Mouse (Mus musculus) cerebellum, adult 11-12 months (tissue): ENCODE data around the gene Egln1.
A peak's percentile ranks its signal among the peaks of the same experiment; 100 is the strongest.

ENCODE experiments used
- DNase-seq: peaks from one replicate; pipeline ENCODE4 v3.0.0; 2022

The Egln1 gene

DNA sequence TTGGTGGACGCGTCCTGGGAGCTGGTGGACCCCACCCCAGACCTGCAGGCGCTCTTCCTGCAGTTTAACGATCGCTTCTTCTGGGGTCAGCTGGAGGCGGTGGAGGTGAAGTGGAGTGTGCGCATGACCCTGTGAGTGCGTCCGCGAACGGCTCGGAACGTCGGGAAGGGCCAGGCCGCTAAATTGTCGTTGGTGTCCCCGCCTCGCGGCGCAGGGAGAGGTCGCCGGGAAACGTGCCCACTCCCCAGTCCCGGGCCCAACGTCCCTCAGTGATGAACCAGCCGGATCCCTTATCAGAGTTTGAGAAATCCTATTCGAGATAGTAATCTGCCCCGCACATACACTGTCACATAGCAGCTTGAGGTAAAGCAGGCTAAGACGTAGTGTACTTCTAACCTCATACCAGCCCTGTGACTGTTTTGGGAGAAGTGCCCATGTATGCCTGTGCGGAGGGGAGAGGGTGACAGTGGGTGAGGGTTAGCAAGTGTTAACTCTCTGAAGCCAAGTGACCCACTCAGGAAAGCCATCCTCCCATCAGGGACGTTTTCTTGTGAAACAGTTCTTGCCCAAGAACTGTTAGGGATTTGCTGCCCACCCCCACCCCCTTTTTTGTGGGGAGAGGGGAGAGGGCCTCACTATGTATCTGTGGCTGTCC is 50.7 kb downstream of the Egln1 start:
- DNase-seq: no peak

DNA sequence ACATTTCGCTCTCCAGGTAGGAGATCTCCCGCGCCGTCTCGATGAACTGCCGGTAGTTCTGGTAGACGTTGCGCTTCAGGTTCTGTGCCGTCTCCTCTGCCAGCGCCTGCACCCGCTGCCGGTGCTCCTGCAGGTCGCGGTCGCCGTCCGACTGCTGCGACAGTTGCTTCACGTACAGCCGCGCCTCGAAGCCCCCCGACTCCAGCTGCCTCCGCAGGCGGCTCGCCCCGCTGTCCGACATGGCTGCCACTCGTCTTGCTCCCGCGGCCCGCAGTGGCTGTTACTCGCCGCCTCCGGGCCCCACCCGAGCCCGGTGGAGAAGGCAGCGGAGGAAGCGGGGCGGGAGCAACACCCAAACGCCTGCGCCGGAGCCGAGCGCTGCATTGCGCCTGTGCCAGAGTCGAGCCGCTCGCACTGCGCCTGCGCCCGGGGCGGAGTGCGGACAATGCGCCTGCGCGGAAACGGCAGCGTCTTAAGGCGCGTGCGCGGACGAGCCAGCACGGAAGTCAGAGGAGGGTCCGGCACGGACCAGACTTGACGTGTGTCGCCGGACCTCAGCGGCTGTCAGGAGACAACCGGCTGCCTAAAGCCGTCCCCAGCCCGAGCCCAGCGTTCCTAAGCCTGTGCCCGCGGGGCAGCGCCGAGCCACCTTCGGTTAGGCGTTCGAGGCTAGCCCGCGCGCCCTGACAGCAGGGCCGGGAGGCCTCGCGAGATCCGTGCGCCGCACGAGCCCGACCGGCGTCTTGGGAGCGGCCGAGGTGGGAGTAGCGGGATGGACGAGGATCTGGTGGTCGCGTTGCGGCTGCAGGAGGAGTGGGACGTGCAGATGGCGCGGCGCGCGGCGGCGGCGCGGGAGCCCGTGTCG is 51.5 kb downstream of the Egln1 start, which contains the start of the genes Exoc8 and Sprtn:
Exoc8 (minus strand) TSS at position 320 of the 865 bp plus-strand sequence.
Sprtn (plus strand) TSS at position 501 of the 865 bp plus-strand sequence.
- DNase-seq: peak; percentile 96

DNA sequence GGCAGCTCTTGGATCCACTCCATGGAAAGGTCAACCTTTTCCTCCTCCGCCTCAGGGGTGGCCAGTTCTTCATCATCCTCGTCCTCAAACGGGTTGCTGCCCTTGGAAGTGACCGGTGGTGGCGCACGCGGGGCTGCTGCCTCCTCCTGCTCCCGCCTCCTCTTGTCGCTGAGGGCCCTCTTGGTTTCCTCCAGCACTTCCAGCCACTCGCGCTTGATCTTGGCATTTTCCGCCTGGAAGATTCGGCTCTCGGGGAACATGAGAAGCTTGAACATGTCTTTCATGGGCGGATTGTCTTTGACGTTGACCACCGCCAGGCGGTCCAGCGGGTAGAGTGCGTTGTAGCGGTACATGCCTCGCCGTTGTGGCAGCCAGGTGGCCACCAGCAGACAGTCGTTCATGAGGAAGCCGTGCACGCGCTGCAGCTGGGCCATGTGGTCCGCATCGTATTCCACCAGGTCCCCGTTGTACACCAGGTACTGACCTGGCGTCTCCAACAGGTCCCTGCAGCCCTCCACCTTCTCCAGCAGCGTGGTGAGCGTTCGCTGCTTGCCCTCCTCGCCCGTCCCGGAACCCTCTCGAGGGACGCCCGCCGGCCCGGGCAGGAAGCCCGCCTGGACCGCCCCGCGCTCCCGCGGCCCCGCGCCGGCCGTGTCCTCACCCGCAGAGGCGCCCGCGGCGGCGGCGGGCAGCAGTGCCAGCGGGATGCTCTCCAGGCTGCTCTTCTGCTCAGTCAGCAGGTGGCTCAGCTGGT is 52.3 kb downstream of the Egln1 start:
- DNase-seq: peak; percentile 84

DNA sequence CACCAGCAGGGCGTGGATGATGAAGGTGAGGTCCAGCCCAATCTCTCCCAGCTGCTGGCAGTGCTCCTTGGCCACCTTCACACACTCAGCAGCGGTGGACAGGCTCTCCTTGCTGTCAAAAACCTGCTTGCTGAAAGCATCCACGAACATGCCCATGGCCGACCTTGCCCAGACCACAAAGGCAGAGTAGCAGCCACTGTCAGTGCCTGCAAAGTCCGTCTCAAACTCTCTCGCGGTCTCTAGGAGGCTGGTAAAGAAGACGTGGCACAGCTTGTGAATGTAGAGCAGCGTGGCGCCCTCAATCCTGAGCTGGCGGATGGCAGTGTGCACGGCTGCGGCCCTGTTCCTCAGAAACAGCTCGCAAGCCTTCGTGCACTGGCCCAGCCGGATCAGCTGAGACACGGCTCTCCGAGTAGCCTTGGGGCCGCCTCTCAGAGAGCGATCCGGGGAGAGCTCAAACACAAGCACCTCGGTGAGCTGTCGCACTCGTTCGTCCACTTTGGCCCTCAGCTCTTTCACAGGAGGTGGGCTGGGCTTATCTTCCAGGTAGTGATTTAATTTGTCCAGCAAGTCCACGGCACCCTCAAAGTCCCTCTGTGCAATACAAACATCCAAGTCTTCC is 53.0 kb downstream of the Egln1 start:
- DNase-seq: peak; percentile 39

DNA sequence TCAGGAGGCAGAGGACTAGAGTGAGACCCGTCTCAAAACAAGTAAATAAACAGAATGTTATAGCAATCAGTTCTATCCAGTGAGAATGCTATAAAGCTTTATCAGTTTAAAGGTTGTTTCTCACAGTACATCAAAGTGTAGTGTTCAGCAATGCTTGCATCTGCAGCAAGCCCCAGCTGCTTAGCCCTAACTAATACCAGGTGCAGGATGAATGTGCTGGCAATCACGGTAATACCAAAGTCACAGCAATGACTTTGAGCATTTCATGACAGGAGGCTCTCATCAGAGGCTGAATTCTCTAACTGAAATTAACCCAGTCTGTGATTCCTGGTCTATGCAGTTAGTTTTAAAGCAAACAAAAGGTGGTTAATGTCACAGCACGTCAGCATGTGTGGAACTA is 56.5 kb downstream of the Egln1 start:
- DNase-seq: no peak

DNA sequence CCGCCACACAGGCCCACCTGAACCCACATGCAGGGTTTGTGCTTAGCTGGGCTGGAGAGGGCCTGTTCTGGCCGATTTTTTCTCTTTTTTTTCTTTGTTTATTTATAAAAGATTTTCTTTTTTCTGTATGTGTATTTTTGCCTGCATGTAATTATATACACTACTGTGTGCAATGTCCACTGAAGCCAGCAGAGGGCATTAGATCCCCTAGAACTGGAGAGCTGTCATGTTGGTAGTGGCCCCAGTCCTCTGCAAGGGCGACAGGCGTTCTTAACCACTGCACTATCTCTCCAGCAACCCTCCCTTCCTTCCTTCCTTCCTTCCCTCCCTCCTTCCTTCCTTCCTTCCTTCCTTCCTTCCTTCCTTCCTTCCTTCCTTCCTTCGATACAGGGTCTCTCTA is 60.7 kb downstream of the Egln1 start:
- no peak for DNase-seq

DNA sequence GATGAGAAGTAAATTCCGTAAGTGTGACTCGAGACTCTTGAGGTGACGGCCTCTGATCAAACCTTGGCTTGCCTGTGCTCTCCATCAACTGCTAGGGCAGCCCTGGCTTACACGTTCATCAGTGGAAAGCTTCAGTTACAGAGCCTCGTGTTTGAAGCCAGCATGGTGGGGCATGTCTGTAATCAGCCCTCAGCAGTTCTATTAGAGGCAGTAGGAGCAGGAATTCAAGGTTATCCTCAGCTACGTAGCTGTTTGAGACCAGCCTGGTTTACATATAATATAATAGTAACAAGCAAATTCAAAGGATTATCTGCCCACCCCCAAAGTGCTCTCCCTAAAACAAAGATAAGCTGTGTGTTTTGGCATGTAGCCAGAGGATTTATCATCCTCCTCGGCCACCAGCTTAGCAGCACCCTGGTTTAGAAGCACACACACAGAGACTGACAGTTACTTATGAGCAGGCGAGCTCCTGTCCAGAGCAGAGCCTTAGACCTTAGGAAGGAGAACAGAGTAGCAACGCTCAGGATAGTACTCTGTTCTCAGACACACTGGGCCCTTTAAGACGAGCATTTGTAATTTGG is 70.1 kb downstream of the Egln1 start:
- no peak for DNase-seq

DNA sequence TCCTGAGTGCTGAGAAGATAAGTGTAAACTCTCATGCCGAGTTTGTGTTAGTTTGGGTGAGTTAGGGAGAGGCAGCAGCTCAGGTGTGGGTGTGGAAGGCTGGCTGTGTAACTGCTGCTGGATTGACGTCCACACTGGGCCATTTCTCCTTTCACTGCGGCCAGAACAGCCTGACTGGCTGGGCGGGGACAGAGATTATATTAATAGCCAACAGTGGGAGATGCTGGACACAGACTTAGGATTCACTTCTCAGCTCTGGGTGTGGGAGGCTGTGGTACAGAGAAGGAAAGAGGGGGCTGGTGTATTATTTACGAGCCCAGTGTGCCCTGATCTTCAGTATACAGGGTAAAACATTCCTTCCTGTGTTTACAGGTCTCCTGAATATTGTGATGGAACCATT is 71.0 kb downstream of the Egln1 start:
- no peak for DNase-seq

DNA sequence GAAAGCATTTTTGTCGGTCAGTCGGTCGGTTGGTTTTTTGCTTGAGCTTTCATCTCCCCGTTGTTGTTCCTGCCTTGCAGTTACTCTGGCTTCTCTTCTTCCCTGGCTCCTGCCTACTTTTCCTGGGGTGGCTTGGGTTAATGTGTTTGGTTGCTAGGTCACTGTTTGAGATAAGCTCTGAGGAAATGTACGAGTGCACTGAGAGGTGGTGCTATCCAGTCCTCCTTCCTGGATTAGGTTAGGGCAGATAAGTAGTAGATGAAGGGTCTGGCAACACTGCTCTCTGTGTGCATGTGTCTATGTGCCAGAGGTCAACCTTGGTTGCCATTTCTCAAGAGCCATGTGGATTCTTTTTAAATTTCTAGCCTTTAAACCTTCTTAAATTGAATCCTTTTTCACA is 76.4 kb downstream of the Egln1 start:
- DNase-seq: no peak

DNA sequence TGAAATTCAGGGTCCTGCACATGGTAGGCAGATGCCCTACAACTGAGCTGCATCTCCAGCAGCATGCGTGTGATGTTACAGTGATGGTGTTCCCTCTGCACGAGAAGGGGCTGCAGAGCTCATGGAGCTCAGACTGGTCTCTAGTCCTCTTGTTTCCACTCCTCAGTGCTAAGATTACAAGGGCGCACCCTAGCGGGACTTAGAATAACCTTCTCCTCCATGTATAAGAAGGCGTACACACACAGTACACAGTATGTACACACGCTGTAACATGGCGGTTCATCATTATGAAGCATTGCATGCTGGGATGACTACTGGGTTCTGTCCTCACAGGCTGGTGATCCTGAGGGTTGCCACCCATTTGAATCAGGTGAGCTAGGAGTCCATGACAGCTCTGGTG is 77.0 kb downstream of the Egln1 start:
- DNase-seq: no peak

DNA sequence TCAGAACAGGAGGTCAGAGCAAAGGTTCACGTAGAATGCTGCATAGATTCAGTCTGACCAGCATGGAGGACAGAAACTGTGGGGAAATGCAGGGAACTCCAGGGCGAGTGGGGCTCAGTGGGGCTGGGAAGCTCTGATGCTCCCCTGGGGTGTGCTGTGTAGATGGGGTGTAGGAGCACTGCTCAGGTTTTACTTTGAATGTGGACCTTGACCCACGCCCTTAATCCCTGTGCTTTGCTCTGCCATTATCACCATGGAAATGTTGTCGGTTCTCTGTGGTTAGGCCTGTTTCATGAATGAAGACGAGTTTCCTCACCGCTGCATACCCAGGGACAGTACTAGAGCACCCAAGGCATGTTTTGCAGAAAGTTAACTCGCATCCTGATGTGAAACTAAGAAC is 77.7 kb downstream of the Egln1 start:
- DNase-seq: no peak

DNA sequence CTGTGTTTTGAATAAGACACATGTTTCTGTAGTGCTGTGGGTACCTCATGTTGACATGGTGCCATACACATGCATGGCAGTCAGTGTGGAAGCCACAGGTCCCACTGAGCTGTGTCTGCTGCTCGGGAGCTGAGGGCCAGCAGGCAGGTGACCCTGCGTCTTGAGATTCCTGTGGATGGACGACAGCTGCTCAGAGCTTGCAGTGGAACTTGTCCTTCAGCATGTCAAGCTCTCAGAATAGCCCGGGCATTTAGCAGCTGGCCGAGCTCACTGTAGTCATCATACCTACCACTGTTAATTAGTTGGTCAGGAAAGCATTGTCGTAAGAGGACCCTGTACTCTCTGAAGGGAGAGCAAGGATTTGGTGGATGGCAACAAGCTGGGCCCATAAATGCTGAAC is 79.4 kb downstream of the Egln1 start:
- DNase-seq: no peak

DNA sequence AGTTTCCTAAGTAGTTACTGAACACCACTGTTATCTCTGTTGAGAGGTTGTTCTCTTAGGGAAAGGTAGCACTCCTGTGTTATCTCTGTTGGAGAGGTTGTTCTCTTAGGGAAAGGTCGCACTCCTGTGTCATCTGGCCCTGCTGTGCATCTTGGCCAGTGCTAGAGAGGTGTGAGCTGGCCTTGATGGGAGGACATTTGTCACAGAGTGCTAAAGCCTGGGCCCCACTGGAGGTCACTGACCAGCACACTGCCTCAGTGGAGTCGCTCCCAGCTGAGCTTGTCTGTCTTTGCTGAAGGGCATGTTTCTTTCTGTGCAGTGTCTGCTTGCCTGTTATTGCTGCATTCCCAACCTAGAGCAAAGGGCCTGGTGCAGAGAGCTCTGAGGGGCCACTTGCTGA is 82.0 kb downstream of the Egln1 start:
- DNase-seq: no peak

DNA sequence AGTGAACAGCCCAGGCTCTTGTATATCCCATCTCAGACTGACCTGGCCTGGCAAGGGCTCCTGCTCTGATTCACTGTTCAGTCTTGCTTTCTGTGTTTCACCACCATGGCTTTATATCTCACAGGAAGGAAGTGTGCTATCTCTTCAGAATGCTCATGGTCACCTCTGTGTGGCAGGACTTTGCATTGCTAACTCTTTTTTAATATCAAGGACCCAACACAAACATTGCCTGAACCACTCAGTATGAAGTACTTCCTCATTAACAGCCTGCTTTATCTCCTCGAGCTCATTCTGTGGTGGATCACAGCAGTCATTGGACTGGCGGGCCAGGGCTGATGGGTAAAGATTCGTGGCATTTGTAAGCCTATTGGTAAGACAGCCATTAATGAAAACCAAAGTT is 82.5 kb downstream of the Egln1 start:
- no peak for DNase-seq

DNA sequence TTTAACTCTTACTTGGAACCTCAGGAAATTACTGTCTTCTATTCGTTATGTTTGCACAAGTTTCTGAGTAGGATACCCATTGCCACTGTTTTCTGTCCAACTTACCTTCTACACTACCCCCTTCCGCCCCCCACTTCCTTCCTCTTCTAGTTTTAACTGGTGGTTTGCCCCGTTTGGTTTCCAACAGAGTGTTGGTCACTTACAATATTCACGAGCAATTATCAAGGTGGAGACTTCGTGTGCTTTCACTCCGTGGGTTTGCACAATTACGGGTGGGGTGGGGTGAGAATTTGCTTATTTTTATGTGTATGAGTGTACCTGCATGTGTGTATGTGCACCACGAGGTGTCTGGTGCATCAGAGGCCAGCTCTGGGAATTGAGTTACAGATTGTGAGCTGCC is 85.4 kb downstream of the Egln1 start:
- DNase-seq: no peak

DNA sequence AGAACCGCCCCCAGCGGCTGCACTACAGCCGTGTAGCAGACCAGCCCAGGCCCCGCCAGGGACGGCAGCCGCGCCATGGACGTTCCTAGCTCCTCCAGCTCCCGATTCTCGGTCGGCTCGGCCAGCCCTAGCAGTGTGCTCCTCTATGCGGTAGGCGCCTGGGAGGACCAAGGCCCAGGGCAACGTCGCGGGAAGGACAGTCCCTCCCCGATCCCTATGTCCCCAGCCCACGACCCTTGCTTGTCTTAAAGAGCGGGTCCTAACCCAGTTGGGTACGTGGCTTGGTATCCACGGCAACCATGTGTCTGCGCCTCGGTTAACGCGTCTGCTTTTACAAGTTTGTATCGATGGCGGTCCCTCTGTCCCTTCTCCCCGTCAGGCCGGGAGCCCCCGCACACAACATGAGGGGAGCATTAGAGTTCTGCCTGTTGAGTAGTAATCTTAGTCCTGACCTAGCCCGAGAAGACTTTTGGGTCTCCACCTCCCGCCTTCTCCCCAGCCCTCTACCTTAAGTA is 85.9 kb downstream of the Egln1 start:
- no peak for DNase-seq

DNA sequence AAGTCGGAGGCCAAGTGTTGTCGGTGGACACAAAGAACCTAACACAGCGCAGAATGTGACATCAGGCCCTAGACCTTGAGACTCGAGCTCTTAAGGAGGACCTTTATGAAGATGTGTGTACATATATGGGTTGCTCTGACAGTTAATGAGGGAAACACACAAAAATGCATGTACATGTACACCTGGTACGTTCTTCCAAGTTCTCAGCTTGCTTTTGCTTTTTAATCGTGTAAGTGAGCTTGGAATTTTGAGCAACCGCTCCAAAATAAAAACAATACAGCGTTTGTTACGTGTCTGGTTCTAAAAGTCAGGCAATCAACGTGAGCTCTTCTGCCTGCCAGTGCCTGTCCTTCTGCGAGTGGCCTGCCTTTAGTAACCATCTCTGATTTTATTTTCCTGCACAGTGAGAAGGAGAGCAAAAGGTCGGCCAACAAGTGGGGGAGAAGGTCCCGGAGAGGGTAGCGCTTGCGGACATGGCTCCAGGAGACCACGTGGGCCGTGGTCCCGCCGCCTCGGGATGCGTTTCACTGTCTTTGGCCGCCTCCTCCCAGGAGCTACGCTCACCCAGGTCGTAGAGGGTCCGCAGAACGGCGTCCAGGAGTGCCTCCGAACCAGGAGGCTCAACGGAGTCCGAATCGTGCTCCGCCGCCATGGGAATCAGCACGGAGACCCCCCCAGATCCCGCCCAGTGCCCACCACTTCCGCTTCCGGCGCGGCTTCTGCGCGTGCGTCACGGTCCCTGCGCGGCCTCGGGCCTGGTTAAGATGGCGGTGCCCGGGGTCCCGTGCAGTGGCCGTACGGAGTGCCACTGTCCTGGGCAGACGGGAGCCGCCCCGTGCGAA is 86.6 kb downstream of the Egln1 start, which contains the start of the genes Gnpat and 2810004N23Rik:
Gnpat (plus strand) TSS at position 713 of the 842 bp plus-strand sequence.
2810004N23Rik (minus strand) TSS at position 800 of the 842 bp plus-strand sequence.
- DNase-seq: peak; percentile 88

DNA sequence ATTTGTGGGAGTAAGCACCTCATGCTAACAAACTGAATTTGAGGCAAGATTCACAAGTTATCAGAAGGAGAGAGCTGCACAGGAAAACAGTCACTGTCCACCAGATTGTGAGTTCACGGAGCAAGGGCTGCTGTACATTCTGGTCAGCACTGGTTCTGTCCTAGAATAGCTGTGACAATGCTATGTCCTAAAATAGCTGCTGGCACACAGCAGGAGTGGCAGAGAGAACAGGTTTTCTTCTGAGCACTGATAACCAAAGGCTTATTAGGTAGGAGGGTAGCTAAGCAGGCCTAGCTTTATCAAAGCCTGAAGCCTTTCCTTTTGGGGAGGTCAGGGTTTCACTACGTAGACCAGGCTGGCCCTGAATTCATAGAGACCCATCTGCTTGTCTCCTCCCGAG is 88.9 kb downstream of the Egln1 start:
- peak; percentile 46 for DNase-seq

DNA sequence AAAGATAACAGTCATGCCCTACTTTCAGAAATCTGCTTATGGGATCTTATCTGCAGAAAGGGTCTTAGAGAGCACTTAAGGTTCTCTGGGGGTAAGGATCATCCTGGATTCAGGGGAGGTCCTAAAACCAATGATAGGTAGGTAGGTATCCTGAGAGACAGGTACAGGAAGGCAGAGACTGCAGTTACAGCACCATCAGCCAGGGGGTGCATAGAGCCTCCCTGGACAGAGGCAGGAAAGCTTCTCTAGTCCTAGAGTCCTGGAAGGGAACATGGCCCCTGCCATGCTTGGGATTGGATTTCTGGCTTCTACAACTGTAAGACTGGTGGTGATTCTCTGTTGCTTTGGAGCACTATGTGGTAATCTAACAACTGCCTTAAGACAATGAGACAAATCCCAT is 89.7 kb downstream of the Egln1 start:
- no peak for DNase-seq
